Mouse (Mus musculus) midbrain, embryonic 14.5 days (tissue): ENCODE measurements around the gene Tnfrsf1a. TPM values are rescaled to one million over a fixed set of nuclear protein-coding genes. Genes with fewer than 3 reads are reported as not detected.

Source experiments
- ATAC-seq: fragments of 200-750 bp; cut with Nextera tagmentation; 2 replicates; pipeline ENCODE4 v1.8.0; 2017; ENCODE audit warnings: moderate number of reproducible peaks, moderate library complexity; ENCODE audit not compliant: low FRiP score, low TSS enrichment
- DNase-seq: peaks from one replicate; pipeline ENCODE4 v3.0.0-alpha.2; 2015
- H3K27ac ChIP-seq: fragments of 300-500 bp; sonication (generic); replicated peaks from 2 replicates; pipeline ENCODE4 v1.5.1; 2014; ENCODE audit warnings: mild to moderate bottlenecking, low read depth, low read length, moderate library complexity
- H3K27me3 ChIP-seq: fragments of 300-500 bp; sonication (generic); 2 replicates; pipeline ENCODE4 v1.6.1; 2014; ENCODE audit warnings: low read length, control low read depth, mixed read lengths; ENCODE audit not compliant: control insufficient read depth, insufficient read depth
- H3K36me3 ChIP-seq: fragments of 300-500 bp; sonication (generic); 2 replicates; pipeline ENCODE4 v1.6.1; 2014; ENCODE audit warnings: low read length, control low read depth; ENCODE audit not compliant: control insufficient read depth, insufficient read depth
- H3K4me1 ChIP-seq: fragments of 300-500 bp; sonication (generic); 2 replicates; pipeline ENCODE4 v1.6.1; 2014; ENCODE audit warnings: mild to moderate bottlenecking, antibody characterized with exemption, low read length, control low read depth; ENCODE audit not compliant: control insufficient read depth, insufficient read depth
- H3K4me2 ChIP-seq: fragments of 300-500 bp; sonication (generic); 2 replicates; pipeline ENCODE4 v1.6.1; 2014; ENCODE audit warnings: mild to moderate bottlenecking, low read length, moderate library complexity
- H3K4me3 ChIP-seq: fragments of 300-500 bp; sonication (generic); replicated peaks from 2 replicates; pipeline ENCODE4 v1.5.1; 2014; ENCODE audit warnings: low read depth, low read length
- H3K9ac ChIP-seq: fragments of 300-500 bp; sonication (generic); replicated peaks from 2 replicates; pipeline ENCODE4 v1.6.1; 2014; ENCODE audit warnings: mild to moderate bottlenecking, low read length, moderate library complexity
- H3K9me3 ChIP-seq: fragments of 300-500 bp; sonication (generic); 2 replicates; pipeline ENCODE4 v1.6.1; 2016; ENCODE audit warnings: low read length, control low read depth, mixed read lengths; ENCODE audit not compliant: control insufficient read depth
- WGBS: fragments of 180-500 bp; shearing (Covaris S2); extraction: QIAGEN DNeasy Blood & Tissue Kit; methylation state at CpG from one replicate; pipeline ENCODE4 v1.1.7; 2014; 5-methylcytosine and 5-hydroxymethylcytosine counted together
- polyA plus RNA-seq: library from polyadenylated mRNA; unstranded; fragments of >200 nt; fragmentation: Nextera tagmentation; extraction: Ambion mirVana; gene quantifications from 2 replicates; pipeline ENCODE4 v1.2.1, GENCODE M21; 2014

The Tnfrsf1a gene
- polyA plus RNA-seq, 1 experiment from 2014 or later = 13.4 TPM

DNA sequence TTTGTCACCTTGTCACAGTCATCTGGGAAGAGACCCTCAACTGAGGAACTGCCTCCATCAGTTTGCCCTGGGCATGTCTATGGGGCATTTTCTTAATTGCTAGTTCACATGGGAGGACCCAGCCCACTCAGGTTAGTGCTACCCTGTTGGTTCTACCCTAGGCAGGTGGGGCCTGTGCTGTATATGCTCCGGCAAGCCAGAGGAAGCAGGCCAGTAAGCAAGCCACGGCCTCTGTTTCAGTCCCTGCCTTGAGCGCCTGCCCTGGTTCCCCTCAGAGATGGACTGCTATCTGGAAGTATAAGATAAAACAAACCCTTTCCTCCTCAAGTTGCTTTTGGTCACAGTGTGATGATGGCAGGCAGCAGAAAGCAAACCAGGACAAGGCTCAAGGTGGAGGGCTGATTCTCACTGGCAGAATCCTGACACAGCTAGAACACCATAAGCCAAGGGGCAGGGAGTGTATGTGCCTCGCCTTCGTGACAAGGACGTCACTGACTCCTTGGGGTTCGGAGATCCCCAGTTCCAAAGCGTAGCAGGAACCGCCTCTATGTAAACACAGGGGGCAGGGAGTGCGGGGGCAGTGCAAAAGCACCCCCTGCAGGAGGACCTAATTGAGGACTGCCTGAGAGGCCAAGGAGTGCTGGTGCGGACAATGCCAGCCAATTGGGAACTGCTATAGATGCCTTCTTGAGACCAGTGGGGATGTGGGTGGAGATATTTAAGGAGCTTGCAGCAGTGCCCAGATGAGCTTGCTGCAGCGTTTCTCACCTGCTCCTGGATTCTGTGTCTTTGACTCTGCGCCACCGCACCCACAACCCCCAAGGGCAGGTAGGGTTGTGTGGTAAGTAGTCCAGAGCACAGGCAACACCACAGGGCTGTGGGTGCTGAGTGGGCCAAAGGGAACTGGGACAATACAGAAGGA is 56.6 kb downstream of the Tnfrsf1a start:
- H3K36me3 ChIP-seq = no peaks in the 10 kb centered on the region
- WGBS = 69% methylated on average over 14 of the region's 14 CpGs
- H3K4me1 ChIP-seq = no peaks in the 10 kb centered on the region
- no peak overlapping the region for H3K27ac ChIP-seq
- no peaks in the 10 kb centered on the region for H3K27me3 ChIP-seq
- DNase-seq = no peak
- H3K4me3 ChIP-seq = no peak overlapping the region
- H3K4me2 ChIP-seq = no peak overlapping the region
- ATAC-seq = no peak
- H3K9ac ChIP-seq = no peak overlapping the region
- H3K9me3 ChIP-seq = no peaks in the 10 kb centered on the region

DNA sequence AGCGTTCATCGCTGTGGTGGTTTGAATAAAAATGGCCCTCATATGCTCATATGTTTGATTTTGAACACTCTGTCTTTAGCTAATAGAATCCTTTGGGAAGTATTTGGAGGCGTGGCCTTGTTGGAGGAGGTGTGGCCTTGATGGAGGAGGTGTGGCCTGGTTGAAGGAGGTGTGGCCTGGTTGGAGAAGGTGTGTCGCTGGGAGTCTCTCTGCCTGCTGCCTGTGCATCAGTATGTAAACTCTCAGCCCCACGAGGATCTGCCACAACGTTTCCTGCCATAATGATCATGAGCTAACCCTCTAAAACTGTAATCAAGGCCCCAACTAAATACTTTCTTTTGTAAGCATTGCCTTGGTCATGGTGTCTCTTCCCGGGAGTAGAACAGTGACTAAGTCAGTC is 58.1 kb downstream of the Tnfrsf1a start:
- H3K9me3 ChIP-seq = no peaks in the 10 kb centered on the region
- no peaks in the 10 kb centered on the region for H3K4me1 ChIP-seq
- no peak overlapping the region for H3K4me2 ChIP-seq
- H3K4me3 ChIP-seq = no peak overlapping the region
- no peaks in the 10 kb centered on the region for H3K36me3 ChIP-seq
- ATAC-seq = no peak
- H3K27me3 ChIP-seq = no peaks in the 10 kb centered on the region
- no peak for DNase-seq
- 88% methylated on average over 7 of the region's 7 CpGs for WGBS
- H3K27ac ChIP-seq = no peak overlapping the region
- H3K9ac ChIP-seq = no peak overlapping the region

DNA sequence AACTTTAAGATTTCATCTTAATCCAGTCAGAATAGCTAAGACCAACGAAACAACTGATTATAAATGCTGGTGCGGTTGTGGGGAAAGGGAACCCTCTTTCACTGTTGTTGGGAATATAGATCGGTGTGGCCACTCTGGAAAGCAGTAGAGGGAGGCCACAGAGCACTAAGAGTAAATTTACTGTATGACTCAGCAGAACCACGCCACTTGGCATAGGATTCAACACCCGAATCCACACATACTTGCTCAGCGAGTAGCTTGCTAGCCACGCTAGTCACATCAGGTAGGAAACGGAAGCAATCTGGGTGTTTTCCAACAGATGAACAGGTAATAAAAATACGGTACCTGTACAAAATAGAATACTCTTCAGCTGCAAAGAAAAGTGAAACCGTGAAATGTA is 58.5 kb downstream of the Tnfrsf1a start:
- H3K4me3 ChIP-seq = no peak overlapping the region
- WGBS = 94% methylated on average over 10 of the region's 10 CpGs
- DNase-seq (no peak), ATAC-seq (no peak)
- no peaks in the 10 kb centered on the region for H3K4me1 ChIP-seq
- no peak overlapping the region for H3K27ac ChIP-seq
- H3K9ac ChIP-seq = no peak overlapping the region
- no peaks in the 10 kb centered on the region for H3K9me3 ChIP-seq
- H3K36me3 ChIP-seq = no peaks in the 10 kb centered on the region
- no peaks in the 10 kb centered on the region for H3K27me3 ChIP-seq
- H3K4me2 ChIP-seq = no peak overlapping the region

DNA sequence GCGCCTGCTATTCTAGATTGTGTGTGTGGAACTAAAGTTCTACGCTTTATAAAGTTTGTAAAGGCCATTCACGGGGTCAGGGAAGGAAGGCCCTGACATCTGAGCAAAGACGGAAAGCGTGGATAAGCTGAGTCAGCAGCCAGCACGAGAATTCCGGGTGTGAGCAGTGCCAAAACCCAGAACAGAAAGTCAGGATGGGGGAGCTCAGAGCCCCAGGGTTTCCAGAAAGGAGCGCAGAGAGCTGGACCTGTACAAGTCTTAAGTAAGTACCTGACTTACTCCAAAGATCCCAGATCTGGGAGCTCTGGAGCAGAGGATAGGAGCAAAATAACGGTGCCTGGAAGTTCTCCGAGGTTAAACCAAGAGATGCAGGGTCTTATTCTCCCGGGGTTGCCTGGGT is 61.4 kb downstream of the Tnfrsf1a start:
- H3K27me3 ChIP-seq = no peaks in the 10 kb centered on the region
- H3K4me2 ChIP-seq = no peak overlapping the region
- H3K9me3 ChIP-seq = no peaks in the 10 kb centered on the region
- DNase-seq (no peak), ATAC-seq (no peak)
- H3K4me3 ChIP-seq = no peak overlapping the region
- no peaks in the 10 kb centered on the region for H3K36me3 ChIP-seq
- no peak overlapping the region for H3K9ac ChIP-seq
- WGBS = 75% methylated on average over 11 of the region's 11 CpGs
- no peak overlapping the region for H3K27ac ChIP-seq
- H3K4me1 ChIP-seq = no peaks in the 10 kb centered on the region

DNA sequence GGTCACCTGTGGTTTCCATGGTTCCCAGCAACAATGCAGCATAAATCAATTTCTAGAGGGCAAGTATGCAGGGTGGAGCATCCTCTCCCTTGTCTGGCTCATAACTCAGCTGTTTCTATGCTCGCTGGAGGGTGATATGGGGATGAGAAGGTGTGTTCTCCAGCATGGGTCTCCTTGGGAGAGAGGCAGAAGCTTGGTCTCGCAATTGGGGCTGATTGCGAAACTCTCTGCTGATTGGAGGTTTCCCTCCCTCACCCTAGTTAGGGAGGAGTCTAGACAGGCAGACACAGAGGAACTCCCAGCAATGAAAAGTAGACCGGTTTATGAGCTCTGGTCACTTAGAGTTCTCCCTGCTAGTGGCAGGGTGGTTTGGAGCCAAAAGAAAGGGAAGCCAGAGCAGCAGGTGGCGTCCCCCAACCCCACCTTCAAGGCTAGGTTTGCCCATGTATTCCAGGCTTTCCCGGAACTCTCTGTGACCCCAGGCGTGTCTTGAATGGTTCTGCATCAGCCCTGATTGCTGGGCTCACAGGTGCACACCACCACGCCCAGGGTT is 61.9 kb downstream of the Tnfrsf1a start:
- DNase-seq (no peak), ATAC-seq (no peak)
- H3K9ac ChIP-seq = no peak overlapping the region
- no peaks in the 10 kb centered on the region for H3K36me3 ChIP-seq
- H3K9me3 ChIP-seq = no peaks in the 10 kb centered on the region
- H3K27ac ChIP-seq = no peak overlapping the region
- no peaks in the 10 kb centered on the region for H3K27me3 ChIP-seq
- 73% methylated on average over 8 of the region's 8 CpGs for WGBS
- H3K4me3 ChIP-seq = no peak overlapping the region
- no peaks in the 10 kb centered on the region for H3K4me1 ChIP-seq
- no peak overlapping the region for H3K4me2 ChIP-seq

DNA sequence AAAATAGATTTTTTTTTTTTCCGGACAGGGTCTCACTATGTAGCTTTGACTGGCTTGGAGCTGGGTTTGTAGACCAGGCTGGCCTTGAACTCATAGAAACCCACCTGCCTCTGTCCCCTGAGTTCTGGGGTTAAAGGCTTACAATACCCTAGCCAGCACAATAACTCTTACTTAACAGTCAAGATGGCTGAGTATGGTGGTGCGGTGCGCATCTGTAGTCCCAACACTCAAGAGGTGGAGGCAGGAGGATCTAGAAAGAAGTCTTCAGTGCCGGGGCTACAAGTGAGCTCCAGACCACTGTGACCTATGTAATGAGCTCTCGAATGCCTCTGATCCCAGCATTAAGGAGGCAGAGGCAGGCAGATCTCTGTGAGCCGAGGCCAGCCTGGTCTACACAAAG is 62.5 kb downstream of the Tnfrsf1a start:
- H3K27ac ChIP-seq = no peak overlapping the region
- no peaks in the 10 kb centered on the region for H3K9me3 ChIP-seq
- no peaks in the 10 kb centered on the region for H3K27me3 ChIP-seq
- 97% methylated on average over 6 of the region's 6 CpGs for WGBS
- no peak overlapping the region for H3K9ac ChIP-seq
- no peak for ATAC-seq
- no peaks in the 10 kb centered on the region for H3K36me3 ChIP-seq
- H3K4me1 ChIP-seq = no peaks in the 10 kb centered on the region
- no peak for DNase-seq
- no peak overlapping the region for H3K4me2 ChIP-seq
- no peak overlapping the region for H3K4me3 ChIP-seq

Other genes with a start within 250 kb of the Tnfrsf1a start
- gene Nop2, start 217.5 kb upstream of the Tnfrsf1a start, polyA plus RNA-seq = 42.7 and 46.3 TPM in 2 replicates
- gene Iffo1, start 204.1 kb upstream of the Tnfrsf1a start, polyA plus RNA-seq = 15.8 and 18.2 TPM in 2 replicates
- 1,501 and 1,547 TPM in 2 replicates for gene Gapdh, start 182.9 kb upstream of the Tnfrsf1a start, polyA plus RNA-seq
- gene Ncapd2, start 157.7 kb upstream of the Tnfrsf1a start, polyA plus RNA-seq = 40.6 and 50.3 TPM in 2 replicates
- 128 and 141 TPM in 2 replicates for gene Mrpl51, start 157.6 kb upstream of the Tnfrsf1a start, polyA plus RNA-seq
- gene Vamp1, start 133.8 kb upstream of the Tnfrsf1a start, polyA plus RNA-seq = 5.5 and 10.6 TPM in 2 replicates
- gene Tapbpl, start 117.5 kb upstream of the Tnfrsf1a start, polyA plus RNA-seq = 3.0 and 3.3 TPM in 2 replicates
- gene Cd27, start 112.4 kb upstream of the Tnfrsf1a start, polyA plus RNA-seq = 1.1 and 1.9 TPM in 2 replicates
- gene Tuba3a, start 63.3 kb upstream of the Tnfrsf1a start, polyA plus RNA-seq = not detected in 2 replicates
- 10.2 and 13.9 TPM in 2 replicates for gene Ltbr, start 35.5 kb upstream of the Tnfrsf1a start, polyA plus RNA-seq
- gene Scnn1a, start 28.7 kb upstream of the Tnfrsf1a start, polyA plus RNA-seq = 0.51 and 0.76 TPM in 2 replicates
- 0.08 TPM in 1 of 2 replicates, not detected in the other for gene Plekhg6, start 31.4 kb downstream of the Tnfrsf1a start, polyA plus RNA-seq
- 59.8 and 66.5 TPM in 2 replicates for gene Cd9, start 145.4 kb downstream of the Tnfrsf1a start, polyA plus RNA-seq
- 3.9 and 10.0 TPM in 2 replicates for gene Vwf, start 197.4 kb downstream of the Tnfrsf1a start, polyA plus RNA-seq